Mouse (Mus musculus) gonadal fat pad, adult 2 months (tissue): ENCODE measurements at regions not wholly inside any gene's neighbourhood (a gene's known extent, or its start where the extent isn't known, plus 50 kb on each side); places are given as distances from the start of the nearest gene placed in this dataset.
"Not testable (repeated sequence)": the region's sequence is repeated elsewhere in the genome, so short reads cannot be mapped to it uniquely, and the experiment has no call there.

Source experiments
- DNase-seq: peaks from one replicate; pipeline ENCODE4 v3.0.0-alpha.2; 2012; ENCODE audit warnings: low read depth

- no peak for DNase-seq
These were observed 112.6 kb upstream of the Stt3b start for GRCm38 (mm10) chr9:115422786-115423185.

- DNase-seq = no peak
These were observed 116.5 kb upstream of the Stt3b start for GRCm38 (mm10) chr9:115426682-115427081.

- no peak for DNase-seq
These were observed 120.0 kb upstream of the Stt3b start for GRCm38 (mm10) chr9:115430271-115430670.

GRCm38 (mm10) chr9:115434696-115435095, 124.5 kb upstream of the Stt3b start:
- no peak for DNase-seq

- no peak for DNase-seq
These were observed 126.1 kb upstream of the Stt3b start for GRCm38 (mm10) chr9:115436301-115436700.

- DNase-seq = not testable (repeated sequence)
These were observed 128.0 kb upstream of the Stt3b start for GRCm38 (mm10) chr9:115438234-115438633.

GRCm38 (mm10) chr9:115446681-115447080, 136.5 kb upstream of the Stt3b start:
- no peak for DNase-seq

GRCm38 (mm10) chr9:115450741-115451320, 140.6 kb upstream of the Stt3b start:
- no peak for DNase-seq

GRCm38 (mm10) chr9:115454771-115455170, 144.6 kb upstream of the Stt3b start:
- no peak for DNase-seq

- DNase-seq = no peak
These were observed 145.9 kb upstream of the Stt3b start for GRCm38 (mm10) chr9:115456121-115456520.

- no peak for DNase-seq
These were observed 146.4 kb upstream of the Stt3b start for GRCm38 (mm10) chr9:115456638-115457037.

GRCm38 (mm10) chr9:115457889-115458710, 147.9 kb upstream of the Stt3b start:
- DNase-seq = no peak

GRCm38 (mm10) chr9:115459075-115459474, 148.9 kb upstream of the Stt3b start:
- not testable (repeated sequence) for DNase-seq

GRCm38 (mm10) chr9:115465326-115465725, 155.1 kb upstream of the Stt3b start:
- DNase-seq = no peak

GRCm38 (mm10) chr9:115468641-115469040, 158.4 kb upstream of the Stt3b start:
- DNase-seq = no peak

- DNase-seq = no peak
These were observed 161.4 kb upstream of the Stt3b start for GRCm38 (mm10) chr9:115471582-115471981.

GRCm38 (mm10) chr9:115473037-115473436, 162.8 kb upstream of the Stt3b start:
- DNase-seq = no peak

GRCm38 (mm10) chr9:115473847-115474246, 163.6 kb upstream of the Stt3b start:
- DNase-seq = no peak

- DNase-seq = no peak
These were observed 164.1 kb upstream of the Stt3b start for GRCm38 (mm10) chr9:115474342-115474741.

- no peak for DNase-seq
These were observed 166.0 kb upstream of the Stt3b start for GRCm38 (mm10) chr9:115476205-115476604.

- DNase-seq = peak; percentile 24
These were observed 167.5 kb upstream of the Stt3b start for GRCm38 (mm10) chr9:115477556-115478220.

GRCm38 (mm10) chr9:115478946-115479345, 168.7 kb upstream of the Stt3b start:
- DNase-seq = no peak

- DNase-seq = no peak
These were observed 171.0 kb upstream of the Stt3b start for GRCm38 (mm10) chr9:115481176-115481575.
